Mouse (Mus musculus): ENCODE results near the gene D630003M21Rik. TPM values are rescaled to one million over a fixed set of nuclear protein-coding genes. Genes with fewer than 3 reads are reported as not detected.

Gene D630003M21Rik
- polyA plus RNA-seq, 1 experiment = not detected

DNA sequence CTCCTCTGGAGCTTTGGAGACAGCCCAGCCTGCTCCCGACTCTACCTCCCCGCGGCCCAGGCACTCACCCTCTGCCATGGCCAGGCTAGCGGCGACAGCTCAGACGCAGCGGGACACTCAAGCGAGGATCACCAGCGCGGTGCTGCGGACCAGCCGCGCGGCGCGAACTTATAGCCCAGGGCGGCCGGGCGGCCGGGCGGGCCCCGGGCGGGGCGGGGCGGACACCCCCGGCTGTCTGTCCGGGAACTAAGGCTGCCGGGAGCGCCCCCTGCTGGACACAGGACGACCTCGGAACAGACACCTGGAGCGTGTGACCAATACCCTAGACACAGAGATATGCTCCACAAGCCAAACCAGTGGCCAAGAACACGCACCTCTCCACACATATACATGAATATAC, 82.8 kb downstream of the D630003M21Rik start, which contains the start of gene Tgm2:
Gene Tgm2 (minus strand): TSS at position 214 of the 400 bp plus-strand sequence.
- 9% methylated on average over 33 of the region's 33 CpGs for WGBS
- no peak for TF ChIP-seq POLR2A (IDR thresholded peaks at IDR 0.05; ENCODE audit: insufficient read depth, low read depth, low read length)
- TF ChIP-seq CTCF (IDR thresholded peaks at IDR 0.05; ENCODE audit: insufficient read depth, low read depth, low read length) = peak; percentile 66; the same call in 1 of the 2 replicates
- peaks cover 8% of the 10 kb centered on the region for H3K4me1 ChIP-seq (ENCODE audit: control insufficient read depth, insufficient read depth, low read length)
- peak within 1 kb of the TSS; percentile 37 for H3K4me3 ChIP-seq (ENCODE audit: insufficient read depth, low read depth, low read length)
- no peak within 1 kb of the TSS for H3K27ac ChIP-seq (ENCODE audit: insufficient read depth, low read depth, low read length)

DNA sequence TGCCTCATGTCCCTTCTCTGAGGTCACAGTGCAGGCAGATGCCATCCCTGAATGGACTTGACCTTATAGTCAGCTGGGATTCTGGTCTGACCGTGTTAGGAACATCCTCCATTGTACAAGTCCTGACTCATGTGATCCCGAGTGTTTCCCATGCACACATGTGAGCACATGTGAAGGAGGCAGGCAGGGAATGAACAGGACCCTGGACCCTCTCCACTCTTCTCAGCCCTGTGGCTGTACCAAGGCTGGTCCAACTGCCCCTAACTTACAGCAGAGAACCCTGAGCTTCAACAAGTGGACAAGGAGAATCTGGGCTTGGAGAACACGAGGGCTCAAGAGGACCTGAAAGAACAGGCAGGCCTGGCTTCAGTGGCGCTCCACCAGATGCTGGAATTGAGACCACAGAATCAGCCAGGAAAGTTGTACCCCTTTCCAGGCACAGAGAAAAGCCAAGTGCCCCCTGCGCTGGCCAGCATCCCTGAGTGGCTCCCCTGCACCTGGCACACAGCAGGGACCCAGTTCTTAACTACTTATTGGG, 83.4 kb downstream of the D630003M21Rik start:
- peaks cover 15% of the 10 kb centered on the region for H3K4me1 ChIP-seq (ENCODE audit: control insufficient read depth, insufficient read depth, low read length)
- 0 out of 2 replicates have a peak overlapping the region, but pooled peaks have one; percentile 37 for H3K4me3 ChIP-seq (ENCODE audit: insufficient read depth, low read depth, low read length)
- H3K27ac ChIP-seq (ENCODE audit: insufficient read depth, low read depth, low read length) = no peak overlapping the region
- 87% methylated on average over 5 of the region's 5 CpGs for WGBS
- TF ChIP-seq POLR2A (IDR thresholded peaks at IDR 0.05; ENCODE audit: insufficient read depth, low read depth, low read length) (no peak), CTCF (IDR thresholded peaks at IDR 0.05; ENCODE audit: insufficient read depth, low read depth, low read length) (no peak)

DNA sequence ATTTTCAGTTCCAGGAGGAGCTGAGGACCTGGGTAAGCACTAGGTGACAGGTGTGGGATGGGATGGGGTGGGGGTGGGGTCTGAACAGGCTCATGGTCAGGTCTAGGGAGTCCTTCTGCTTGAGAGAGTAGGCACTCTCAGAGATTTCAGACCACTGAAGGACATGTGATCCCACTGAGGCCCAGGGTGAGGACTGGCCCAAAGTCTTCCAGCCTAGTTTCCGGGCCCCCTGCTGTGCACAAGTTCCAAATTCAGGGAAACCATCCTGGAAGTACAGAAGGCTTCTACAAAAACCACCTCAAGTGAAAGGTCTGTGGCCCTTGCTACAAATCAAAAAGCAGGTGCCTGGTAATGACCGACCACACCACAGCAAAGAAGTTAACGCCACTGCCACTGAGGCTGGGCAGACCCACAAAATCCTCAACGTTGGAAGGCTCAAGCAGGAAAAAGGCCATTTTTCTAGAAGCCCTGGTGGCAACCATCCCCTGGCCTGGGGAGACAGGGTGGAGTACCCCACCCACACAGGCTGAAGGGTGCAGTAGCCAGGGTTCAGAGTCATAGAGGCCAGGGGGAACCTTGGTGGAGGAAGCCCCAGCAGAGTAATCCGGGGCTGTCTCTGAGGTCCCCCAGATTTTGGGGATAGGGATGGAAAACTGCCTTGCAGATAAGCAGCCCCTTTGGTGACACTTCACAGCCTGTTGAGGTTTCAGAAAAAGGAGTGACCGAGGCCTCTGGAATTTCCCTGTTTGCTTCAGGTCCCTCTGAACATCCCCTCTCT, 84.1 kb downstream of the D630003M21Rik start:
- Histone ChIP-seq H3K27ac (ENCODE audit: insufficient read depth, low read depth, low read length) (no peak overlapping the region), H3K4me3 (ENCODE audit: insufficient read depth, low read depth, low read length) (no peak overlapping the region), H3K4me1 (ENCODE audit: control insufficient read depth, insufficient read depth, low read length) (peaks cover 20% of the 10 kb centered on the region)
- TF ChIP-seq POLR2A (IDR thresholded peaks at IDR 0.05; ENCODE audit: insufficient read depth, low read depth, low read length) = no peak
- TF ChIP-seq CTCF (IDR thresholded peaks at IDR 0.05; ENCODE audit: insufficient read depth, low read depth, low read length) = no peak
- 92% methylated on average over 6 of the region's 6 CpGs for WGBS

DNA sequence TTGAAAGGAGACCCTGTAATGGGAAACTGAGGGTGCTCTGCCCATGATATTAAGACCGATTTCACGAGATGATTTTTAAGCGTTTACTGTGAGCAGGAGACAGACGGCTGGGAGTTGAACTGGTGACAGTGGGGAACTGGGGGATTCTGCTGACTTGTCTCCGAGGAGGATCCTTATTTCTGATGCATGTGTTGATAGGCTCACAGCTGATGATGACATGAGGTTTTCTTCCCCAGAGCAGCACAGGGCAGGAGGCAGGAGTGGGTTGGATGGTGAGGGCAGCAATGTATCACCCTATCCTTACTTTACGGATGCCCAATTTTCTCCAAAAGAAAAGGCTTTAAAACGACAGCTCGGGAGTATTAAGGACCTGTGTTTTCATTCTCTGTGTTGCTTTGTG, 84.8 kb downstream of the D630003M21Rik start:
- TF ChIP-seq POLR2A (IDR thresholded peaks at IDR 0.05; ENCODE audit: insufficient read depth, low read depth, low read length) = no peak
- no peak for TF ChIP-seq CTCF (IDR thresholded peaks at IDR 0.05; ENCODE audit: insufficient read depth, low read depth, low read length)
- H3K4me1 ChIP-seq (ENCODE audit: control insufficient read depth, insufficient read depth, low read length) = peaks cover 26% of the 10 kb centered on the region
- no peak overlapping the region for H3K4me3 ChIP-seq (ENCODE audit: insufficient read depth, low read depth, low read length)
- no peak overlapping the region for H3K27ac ChIP-seq (ENCODE audit: insufficient read depth, low read depth, low read length)
- 78% methylated on average over 8 of the region's 8 CpGs for WGBS

DNA sequence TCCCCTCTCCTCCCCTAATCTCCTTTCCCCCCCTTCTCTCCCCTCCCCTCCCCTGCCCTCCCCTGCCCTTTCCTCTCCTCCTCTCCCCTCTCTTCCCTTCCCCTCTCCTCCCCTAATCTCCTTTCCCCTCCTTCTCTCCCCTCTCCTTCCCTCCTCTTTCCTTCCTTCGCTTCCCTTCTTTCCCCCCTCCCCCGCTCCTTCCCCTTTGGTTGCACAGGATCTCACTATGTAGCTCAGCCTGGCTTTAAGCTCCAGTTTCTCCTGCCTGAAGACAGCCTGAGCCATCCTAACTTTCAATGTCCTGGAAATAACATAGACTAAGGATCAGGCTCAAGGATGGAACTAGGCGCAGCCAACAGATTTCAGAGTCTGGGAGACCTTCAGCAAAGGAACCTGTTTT, 85.2 kb downstream of the D630003M21Rik start:
- Histone ChIP-seq H3K27ac (ENCODE audit: insufficient read depth, low read depth, low read length) (no peak overlapping the region), H3K4me1 (ENCODE audit: control insufficient read depth, insufficient read depth, low read length) (peaks cover 30% of the 10 kb centered on the region), H3K4me3 (ENCODE audit: insufficient read depth, low read depth, low read length) (no peak overlapping the region)
- 87% methylated on average over 3 of the region's 3 CpGs for WGBS
- TF ChIP-seq CTCF (IDR thresholded peaks at IDR 0.05; ENCODE audit: insufficient read depth, low read depth, low read length) (no peak), POLR2A (IDR thresholded peaks at IDR 0.05; ENCODE audit: insufficient read depth, low read depth, low read length) (no peak)

- H3K4me1 ChIP-seq (ENCODE audit: control insufficient read depth, insufficient read depth, low read length) = peaks cover 35% of the 10 kb centered on the region
- H3K27ac ChIP-seq (ENCODE audit: insufficient read depth, low read depth, low read length) = no peak overlapping the region
- WGBS = 97% methylated on average over 18 of the region's 18 CpGs
- TF ChIP-seq POLR2A (IDR thresholded peaks at IDR 0.05; ENCODE audit: insufficient read depth, low read depth, low read length) (no peak), CTCF (IDR thresholded peaks at IDR 0.05; ENCODE audit: insufficient read depth, low read depth, low read length) (no peak)
- no peak overlapping the region for H3K4me3 ChIP-seq (ENCODE audit: insufficient read depth, low read depth, low read length)
Observed at GRCm38 (mm10) chr2:158142981-158143380, 86.0 kb downstream of the D630003M21Rik start.

- WGBS = 93% methylated on average over 7 of the region's 7 CpGs
- H3K4me1 ChIP-seq (ENCODE audit: control insufficient read depth, insufficient read depth, low read length) = peaks cover 39% of the 10 kb centered on the region
- TF ChIP-seq POLR2A (IDR thresholded peaks at IDR 0.05; ENCODE audit: insufficient read depth, low read depth, low read length) (no peak), CTCF (IDR thresholded peaks at IDR 0.05; ENCODE audit: insufficient read depth, low read depth, low read length) (no peak)
- no peak overlapping the region for H3K4me3 ChIP-seq (ENCODE audit: insufficient read depth, low read depth, low read length)
- H3K27ac ChIP-seq (ENCODE audit: insufficient read depth, low read depth, low read length) = no peak overlapping the region
Observed at GRCm38 (mm10) chr2:158141690-158142440, 87.2 kb downstream of the D630003M21Rik start.

GRCm38 (mm10) chr2:158141271-158141670, 87.8 kb downstream of the D630003M21Rik start:
- Histone ChIP-seq H3K4me1 (ENCODE audit: control insufficient read depth, insufficient read depth, low read length) (peaks cover 41% of the 10 kb centered on the region), H3K4me3 (ENCODE audit: insufficient read depth, low read depth, low read length) (no peak overlapping the region), H3K27ac (ENCODE audit: insufficient read depth, low read depth, low read length) (no peak overlapping the region)
- WGBS = 89% methylated on average over 7 of the region's 7 CpGs
- TF ChIP-seq CTCF (IDR thresholded peaks at IDR 0.05; ENCODE audit: insufficient read depth, low read depth, low read length) = no peak
- no peak for TF ChIP-seq POLR2A (IDR thresholded peaks at IDR 0.05; ENCODE audit: insufficient read depth, low read depth, low read length)

All from olfactory bulb, adult 2 months (tissue).